In the genomic region with DNA sequence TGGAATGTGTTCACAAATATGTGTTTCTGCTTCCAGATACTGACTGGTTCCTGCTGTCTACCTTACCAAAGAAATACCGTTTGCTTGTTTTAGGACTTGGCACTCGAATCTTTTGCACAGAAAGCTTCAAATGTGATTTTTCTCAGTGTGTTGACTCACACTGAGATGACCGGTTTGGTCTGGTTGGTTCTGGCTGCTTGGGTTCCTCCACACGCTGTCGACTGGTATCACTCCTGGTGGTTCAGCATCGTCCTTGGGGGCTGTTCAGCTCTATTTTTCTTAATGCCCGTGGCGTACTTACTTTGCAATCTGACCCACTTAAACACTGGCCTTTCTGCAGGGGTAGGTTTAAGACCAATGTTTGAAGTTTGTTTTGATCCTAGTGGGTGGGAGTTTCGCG, we compare ENCODE assay signal across 13 mouse cellular contexts. TPM values are rescaled to one million over a fixed set of nuclear protein-coding genes. Genes with fewer than 3 reads are reported as not detected.
DNase-seq lines count a peak whose midpoint lies in the region; ATAC-seq and TF ChIP-seq lines count a peak whose summit lies in the region.
"Had no signal": no experiment of that assay in that cellular context is flagged by ENCODE, and none has a peak within 500 bp of the region (broad histone marks: within the 10 kb centered on the region; RNA-seq: fewer than 3 reads in every experiment).

No protein-coding gene starts in this region.

- no peak for TF ChIP-seq EP300 in heart, adult 2 months (IDR thresholded peaks at IDR 0.05; ENCODE audit: insufficient read depth, low read depth, low read length)

- H3K79me2 ChIP-seq in heart, adult 2 months (replicated peaks; ENCODE audit: control insufficient read depth, insufficient read depth, low read length): no peaks in the 10 kb centered on the region

- H3K4me1 ChIP-seq in heart, adult 2 months (ENCODE audit: control insufficient read depth, insufficient read depth, low read length): no peaks in the 10 kb centered on the region
- H3K4me1 ChIP-seq in embryonic facial prominence, embryonic 10.5 days: peaks cover 21% of the 10 kb centered on the region
- no peaks in the 10 kb centered on the region for H3K4me1 ChIP-seq in limb, embryonic 11.5 days (ENCODE audit: control insufficient read depth, insufficient read depth, low read length)
- H3K4me1 ChIP-seq: heart, embryonic 15.5 days had no signal

- H3K4me3 ChIP-seq in heart, adult 2 months: no peak overlapping the region
- H3K4me3 ChIP-seq in embryonic facial prominence, embryonic 10.5 days: no peak overlapping the region
- H3K4me3 ChIP-seq in limb, embryonic 11.5 days (ENCODE audit: low read depth, low read length): no peak overlapping the region
- H3K4me3 ChIP-seq in left cerebral cortex, adult 2 months: no peak overlapping the region
- H3K4me3 ChIP-seq: heart, embryonic 15.5 days; hindbrain, embryonic 13.5 days had no signal

- no peak overlapping the region for H3K4me2 ChIP-seq in limb, embryonic 11.5 days (ENCODE audit: low read depth, severe bottlenecking)
- H3K4me2 ChIP-seq: heart, embryonic 15.5 days; hindbrain, embryonic 13.5 days had no signal

- no peak for ATAC-seq in limb, embryonic 11.5 days (ENCODE audit: insufficient number of reproducible peaks, low FRiP score, low TSS enrichment, low read depth)

- H3K9ac ChIP-seq in heart, adult 2 months (ENCODE audit: low read depth, low read length): no peak overlapping the region
- no peak overlapping the region for H3K9ac ChIP-seq in limb, embryonic 11.5 days (ENCODE audit: low read length)
- H3K9ac ChIP-seq: heart, embryonic 15.5 days; hindbrain, embryonic 13.5 days; liver, embryonic 14.5 days had no signal

- TF ChIP-seq CTCF in heart, adult 2 months (IDR thresholded peaks at IDR 0.05): no peak
- TF ChIP-seq CTCF in left cerebral cortex, adult 2 months (IDR thresholded peaks at IDR 0.05): no peak

- intact Hi-C loops in heart, adult 2 months (cut with DNase I): no loop called here
- intact Hi-C loops in left cerebral cortex, adult 2 months (cut with DNase I): no loop called here

- TF ChIP-seq POLR2A in heart, adult 2 months (IDR thresholded peaks at IDR 0.05; ENCODE audit: insufficient read depth, low read depth, low read length): no peak

- no peak overlapping the region for H3K27ac ChIP-seq in heart, adult 2 months
- 0 out of 2 replicates have a peak overlapping the region, but pooled peaks have one; percentile 19 for H3K27ac ChIP-seq in embryonic facial prominence, embryonic 10.5 days (replicated peaks)
- no peak overlapping the region for H3K27ac ChIP-seq in limb, embryonic 11.5 days (replicated peaks; ENCODE audit: low read depth, low read length)
- H3K27ac ChIP-seq in left cerebral cortex, adult 2 months: no peak overlapping the region
- H3K27ac ChIP-seq: heart, embryonic 15.5 days; hindbrain, embryonic 13.5 days; liver, embryonic 14.5 days; macrophage had no signal

- no peaks in the 10 kb centered on the region for H3K9me3 ChIP-seq in embryonic facial prominence, embryonic 10.5 days
- H3K9me3 ChIP-seq in limb, embryonic 11.5 days (ENCODE audit: control insufficient read depth, low read length): no peaks in the 10 kb centered on the region
- H3K9me3 ChIP-seq: heart, embryonic 15.5 days; hindbrain, embryonic 13.5 days had no signal

- no peaks in the 10 kb centered on the region for H3K36me3 ChIP-seq in heart, adult 2 months (ENCODE audit: control insufficient read depth, insufficient read depth, low read length)
- H3K36me3 ChIP-seq in embryonic facial prominence, embryonic 10.5 days (replicated peaks): no peaks in the 10 kb centered on the region
- H3K36me3 ChIP-seq in limb, embryonic 11.5 days (ENCODE audit: control insufficient read depth, insufficient read depth, low read length): no peaks in the 10 kb centered on the region
- H3K36me3 ChIP-seq: heart, embryonic 15.5 days; hindbrain, embryonic 13.5 days had no signal

- 85% methylated on average over 10 of the region's 10 CpGs for WGBS in heart, adult 2 months
- WGBS in embryonic facial prominence, embryonic 10.5 days: 65% methylated on average over 10 of the region's 10 CpGs
- 64% methylated on average over 10 of the region's 10 CpGs for WGBS in limb, embryonic 11.5 days

- peak; percentile 39 for DNase-seq in heart, adult 11 months
- no peak for DNase-seq in heart, adult 2 months
- peak; percentile 28 for DNase-seq in embryonic facial prominence, embryonic 10.5 days (ENCODE audit: low spot score)
- peak; percentile 31 for DNase-seq in kidney, adult 9 months
- DNase-seq in limb, embryonic 11.5 days (ENCODE audit: low spot score): peak; percentile 28
- no peak for DNase-seq in frontal cortex, postnatal 36 days (ENCODE audit: low spot score in 2 of 2)
- DNase-seq in urinary bladder, adult 2 months (ENCODE audit: low spot score): no peak
- no peak for DNase-seq in left cerebral cortex, adult 2 months (ENCODE audit: extremely low spot score in 1 of 2, low spot score in 2 of 2)
- DNase-seq: thymus, postnatal 4 days had no signal

- no peaks in the 10 kb centered on the region for H3K27me3 ChIP-seq in heart, adult 2 months (ENCODE audit: control insufficient read depth, insufficient read depth, low read length)
- H3K27me3 ChIP-seq in embryonic facial prominence, embryonic 10.5 days (replicated peaks; ENCODE audit: low read depth, poor library complexity, severe bottlenecking): no peaks in the 10 kb centered on the region
- H3K27me3 ChIP-seq in limb, embryonic 11.5 days (ENCODE audit: control insufficient read depth, insufficient read depth, low read length): no peaks in the 10 kb centered on the region
- H3K27me3 ChIP-seq: heart, embryonic 15.5 days; hindbrain, embryonic 13.5 days had no signal

RNA-seq across cellular contexts. Expression of gene D630036H23Rik, which starts 41.7 kb away (rescaled TPM):
- 1 to 10 TPM; 1.2 to 1.3 TPM for total RNA-seq in heart, adult 2 months (2021)
- polyA plus RNA-seq in heart, adult 2 months (2012; rRNA removed): 0.26 and 0.59 TPM in 2 replicates
- polyA plus RNA-seq in embryonic facial prominence, embryonic 10.5 days (2016; fragmentation: Nextera tagmentation; extraction: Ambion mirVana): 0.64 and 0.68 TPM in 2 replicates
- 2.0 and 2.7 TPM in 2 replicates for polyA plus RNA-seq in limb, embryonic 11.5 days (2014; fragmentation: Nextera tagmentation; extraction: Ambion mirVana)
- 1.4 TPM in 2 replicates for polyA plus RNA-seq in urinary bladder, adult 2 months (2012; rRNA removed)
- total RNA-seq in left cerebral cortex, adult 2 months (2021): 1 to 10 TPM; 1.4 to 1.9 TPM
- polyA plus RNA-seq: macrophage had no signal

RNA-seq across cellular contexts. Expression of gene Ispd, which starts 42.4 kb away (rescaled TPM):
- total RNA-seq in heart, adult 2 months (2021): 1 to 10 TPM; 4.4 to 5.1 TPM
- 2.0 TPM in 2 replicates for polyA plus RNA-seq in heart, adult 2 months (2012; rRNA removed)
- polyA plus RNA-seq in embryonic facial prominence, embryonic 10.5 days (2016; fragmentation: Nextera tagmentation; extraction: Ambion mirVana): 7.3 and 9.1 TPM in 2 replicates
- polyA plus RNA-seq in limb, embryonic 11.5 days (2014; fragmentation: Nextera tagmentation; extraction: Ambion mirVana): 5.1 and 5.5 TPM in 2 replicates
- polyA plus RNA-seq in urinary bladder, adult 2 months (2012; rRNA removed): 4.2 and 4.9 TPM in 2 replicates
- 10 to 100 TPM; 10.8 to 10.9 TPM for total RNA-seq in left cerebral cortex, adult 2 months (2021)

Comparison
In these comparisons a context has a peak if more than half of its experiments do, and no peak if none do; other contexts are left out.
1. DNase-seq: peak in heart, adult 11 months (single experiment), embryonic facial prominence, embryonic 10.5 days (single experiment), kidney, adult 9 months (single experiment) and limb, embryonic 11.5 days (single experiment); none in heart, adult 2 months (0 of 2), frontal cortex, postnatal 36 days (0 of 2), urinary bladder, adult 2 months (single experiment) and left cerebral cortex, adult 2 months (0 of 2).